Mouse (Mus musculus) gastrocnemius, adult 18-20 months (tissue): ENCODE data around the gene Arfgef2. TPM values are rescaled to one million over a fixed set of nuclear protein-coding genes. Genes with fewer than 3 reads are reported as not detected.

Experiments
- DNase-seq: peaks from one replicate; pipeline ENCODE4 v3.0.0; 2021; ENCODE audit warnings: low spot score
- long read RNA-seq, 2 experiments: library from polyadenylated mRNA; stranded (forward); transcript quantifications; one replicate each; pipeline ENCODE4 v2.0.0; 2021
- total RNA-seq, 2 experiments: library from RNA; stranded (reverse); gene quantifications; 2 replicates each; pipeline ENCODE4 v1.2.3; 2021

Arfgef2 gene
- 10 to 100 TPM; 25.8 to 30.9 TPM for total RNA-seq
- long read RNA-seq, experiment 1, full-length matches to known transcripts, result 2 of 16 reads
- long read RNA-seq, experiment 1, partial matches to known transcripts, result 9 of 16 reads
- long read RNA-seq, experiment 1, other reads (novel, unspliced or antisense), result 5 of 16 reads
- long read RNA-seq, experiment 2, full-length matches to known transcripts, result 5 of 16 reads
- long read RNA-seq, experiment 2, partial matches to known transcripts, result 7 of 16 reads
- long read RNA-seq, experiment 2, other reads (novel, unspliced or antisense), result 4 of 16 reads

- DNase-seq, result peak; percentile 90
Measured at GRCm38 (mm10) chr2:166805250-166806172, at the start of gene Arfgef2. Arfgef2 (plus strand) TSS chr2:166805588.

GRCm38 (mm10) chr2:166757969-166758368, 47.4 kb upstream of the Arfgef2 start:
- no peak for DNase-seq

GRCm38 (mm10) chr2:166764051-166764450, 41.3 kb upstream of the Arfgef2 start:
- DNase-seq, result no peak

GRCm38 (mm10) chr2:166767591-166767990, 37.8 kb upstream of the Arfgef2 start:
- DNase-seq, result no peak

GRCm38 (mm10) chr2:166771396-166771795, 34.0 kb upstream of the Arfgef2 start:
- DNase-seq, result peak; percentile 63

- no peak for DNase-seq
Measured at GRCm38 (mm10) chr2:166773587-166773986, 31.8 kb upstream of the Arfgef2 start.

- DNase-seq, result no peak
Measured at GRCm38 (mm10) chr2:166774275-166774674, 31.1 kb upstream of the Arfgef2 start.

- DNase-seq, result no peak
Measured at GRCm38 (mm10) chr2:166775357-166775893, 30.0 kb upstream of the Arfgef2 start.

- DNase-seq, result no peak
Measured at GRCm38 (mm10) chr2:166776272-166776671, 29.1 kb upstream of the Arfgef2 start.

- no peak for DNase-seq
Measured at GRCm38 (mm10) chr2:166779956-166780355, 25.4 kb upstream of the Arfgef2 start.

GRCm38 (mm10) chr2:166780980-166781578, 24.3 kb upstream of the Arfgef2 start:
- peak; percentile 71 for DNase-seq

GRCm38 (mm10) chr2:166784376-166784775, 21.0 kb upstream of the Arfgef2 start:
- DNase-seq, result no peak

GRCm38 (mm10) chr2:166786353-166787004, 18.9 kb upstream of the Arfgef2 start:
- DNase-seq, result peak; percentile 83

- DNase-seq, result no peak
Measured at GRCm38 (mm10) chr2:166791738-166792137, 13.7 kb upstream of the Arfgef2 start.

GRCm38 (mm10) chr2:166792355-166792754, 13.0 kb upstream of the Arfgef2 start, which contains the start of gene Trp53rkb:
Trp53rkb (plus strand) TSS chr2:166792531.
- DNase-seq, result no peak

- DNase-seq, result peak; percentile 88
Measured at GRCm38 (mm10) chr2:166793542-166794214, 11.7 kb upstream of the Arfgef2 start.

- no peak for DNase-seq
Measured at GRCm38 (mm10) chr2:166799615-166800472, 5.5 kb upstream of the Arfgef2 start.

- no peak for DNase-seq
Measured at GRCm38 (mm10) chr2:166800473-166800857, 4.9 kb upstream of the Arfgef2 start.

GRCm38 (mm10) chr2:166801436-166801835, 4.0 kb upstream of the Arfgef2 start:
- DNase-seq, result no peak

- DNase-seq, result no peak
Measured at GRCm38 (mm10) chr2:166803298-166803697, 2.1 kb upstream of the Arfgef2 start.
